Mouse (Mus musculus) embryonic facial prominence, embryonic 13.5 days (tissue): Measurements from ENCODE around the gene Ccl4. TPM values are rescaled to one million over a fixed set of nuclear protein-coding genes. Genes with fewer than 3 reads are reported as not detected.

Experiments
- ATAC-seq: fragments of 200-750 bp; cut with Nextera tagmentation; 2 replicates; pipeline ENCODE4 v1.8.0; 2017; ENCODE audit warnings: low read depth; ENCODE audit not compliant: insufficient number of reproducible peaks, insufficient read depth, low FRiP score, low TSS enrichment
- H3K27ac ChIP-seq: fragments of 300-500 bp; sonication (generic); 2 replicates; pipeline ENCODE4 v1.5.1; 2015; ENCODE audit warnings: moderate library complexity, mild to moderate bottlenecking, inconsistent platforms
- H3K27me3 ChIP-seq: fragments of 300-500 bp; sonication (generic); 2 replicates; pipeline ENCODE4 v1.6.1; 2015; ENCODE audit warnings: mild to moderate bottlenecking, inconsistent platforms
- H3K36me3 ChIP-seq: fragments of 300-500 bp; sonication (generic); 2 replicates; pipeline ENCODE4 v1.6.1; 2015; ENCODE audit warnings: mild to moderate bottlenecking, inconsistent platforms
- H3K4me1 ChIP-seq: fragments of 300-500 bp; sonication (generic); 2 replicates; pipeline ENCODE4 v1.6.1; 2015; ENCODE audit warnings: inconsistent platforms
- H3K4me2 ChIP-seq: fragments of 300-500 bp; sonication (generic); 2 replicates; pipeline ENCODE4 v1.6.1; 2015; ENCODE audit warnings: moderate library complexity, mild to moderate bottlenecking, inconsistent platforms
- H3K4me3 ChIP-seq: fragments of 300-500 bp; sonication (generic); 2 replicates; pipeline ENCODE4 v1.5.1; 2015; ENCODE audit warnings: mild to moderate bottlenecking, inconsistent platforms
- H3K9ac ChIP-seq: fragments of 300-500 bp; sonication (generic); 2 replicates; pipeline ENCODE4 v1.6.1; 2015; ENCODE audit warnings: mild to moderate bottlenecking, inconsistent platforms
- H3K9me3 ChIP-seq: fragments of 300-500 bp; sonication (generic); 2 replicates; pipeline ENCODE4 v1.6.1; 2016; ENCODE audit warnings: inconsistent platforms
- WGBS: fragments of 180-500 bp; shearing (Covaris S2); methylation state at CpG from one replicate; pipeline ENCODE4 v1.1.7; 2015; ENCODE audit warnings: mixed read lengths; 5-methylcytosine and 5-hydroxymethylcytosine counted together
- polyA plus RNA-seq: library from polyadenylated mRNA; unstranded; fragments of >200 nt; fragmentation: Nextera tagmentation; extraction: Ambion mirVana; gene quantifications from 2 replicates; pipeline ENCODE4 v1.2.1, GENCODE M21; 2015

The Ccl4 gene
- polyA plus RNA-seq, 1 experiment from 2014 or later, result 0.45 TPM

DNA sequence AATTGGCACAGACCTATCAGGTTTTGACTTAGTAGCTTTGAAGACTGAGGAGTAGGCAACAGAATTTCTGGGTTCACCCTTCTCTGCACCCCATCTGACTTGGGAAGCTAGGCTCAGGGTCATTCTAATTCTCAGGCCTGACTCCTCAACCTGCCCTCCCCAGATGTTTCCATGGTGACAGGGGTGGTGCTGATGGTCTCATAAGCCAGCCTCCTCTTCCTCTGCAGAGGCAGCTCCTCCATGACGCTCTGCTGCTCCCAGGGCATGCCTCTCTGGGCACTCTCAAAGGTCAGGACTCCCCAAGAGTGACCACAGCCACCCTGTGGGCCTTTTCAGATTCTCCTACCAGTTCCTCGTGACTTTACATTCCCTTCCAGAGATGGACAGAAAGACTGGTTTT is 23.4 kb upstream of the Ccl4 start:
- Histone ChIP-seq H3K9ac (no peak overlapping the region), H3K27me3 (no peaks in the 10 kb centered on the region), H3K27ac (no peak overlapping the region), H3K36me3 (no peaks in the 10 kb centered on the region), H3K4me2 (no peak overlapping the region), H3K4me3 (no peak overlapping the region), H3K9me3 (no peaks in the 10 kb centered on the region), H3K4me1 (no peaks in the 10 kb centered on the region)
- 59% methylated on average over 2 of the region's 2 CpGs for WGBS
- ATAC-seq, result no peak

DNA sequence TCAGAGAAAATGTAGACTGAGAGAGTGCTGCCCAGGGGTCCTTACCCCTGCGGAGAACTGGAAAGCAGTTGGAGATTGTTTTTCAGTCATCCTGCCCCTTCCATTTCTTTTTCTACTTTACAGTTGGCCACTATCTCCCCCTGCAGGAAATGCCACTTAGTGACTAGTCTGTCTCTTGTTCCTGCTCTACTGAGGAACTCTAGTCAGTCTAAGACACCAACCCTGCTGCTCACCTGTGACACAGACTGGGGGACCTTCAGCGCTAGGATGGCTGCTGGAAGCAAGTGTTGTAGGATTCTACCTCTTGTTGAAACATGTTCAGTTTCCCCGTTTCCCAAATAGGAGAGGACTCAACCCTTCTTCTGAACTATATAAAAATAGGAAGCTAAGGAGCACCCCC is 22.9 kb upstream of the Ccl4 start:
- H3K4me1 ChIP-seq, result no peaks in the 10 kb centered on the region
- no peak overlapping the region for H3K4me2 ChIP-seq
- no peak overlapping the region for H3K27ac ChIP-seq
- H3K36me3 ChIP-seq, result no peaks in the 10 kb centered on the region
- no peak overlapping the region for H3K9ac ChIP-seq
- WGBS, result 55% methylated on average over 3 of the region's 3 CpGs
- no peak for ATAC-seq
- no peaks in the 10 kb centered on the region for H3K9me3 ChIP-seq
- H3K27me3 ChIP-seq, result no peaks in the 10 kb centered on the region
- H3K4me3 ChIP-seq, result no peak overlapping the region

DNA sequence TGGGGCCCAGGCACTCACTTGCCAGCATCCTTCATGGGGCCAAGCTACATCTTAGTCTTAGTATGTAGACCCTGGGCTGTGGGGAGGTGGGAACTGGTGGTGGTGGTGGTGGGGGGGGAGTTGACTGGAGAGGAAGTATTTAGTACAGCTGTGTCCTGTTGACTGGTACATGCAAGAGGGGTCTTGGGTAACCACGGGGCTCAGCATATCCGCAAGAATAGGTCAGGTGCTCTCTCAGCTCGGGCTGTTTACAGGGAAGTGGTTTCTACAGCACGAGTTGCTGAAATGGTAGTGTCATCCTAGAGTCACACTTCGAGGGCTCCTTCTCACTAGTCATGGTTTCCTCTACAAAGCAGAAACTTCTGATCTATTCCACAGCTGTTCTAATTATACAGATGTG is 22.2 kb upstream of the Ccl4 start:
- no peaks in the 10 kb centered on the region for H3K27me3 ChIP-seq
- H3K9ac ChIP-seq, result no peak overlapping the region
- 71% methylated on average over 5 of the region's 5 CpGs for WGBS
- H3K27ac ChIP-seq, result no peak overlapping the region
- ATAC-seq, result no peak
- H3K4me1 ChIP-seq, result no peaks in the 10 kb centered on the region
- no peaks in the 10 kb centered on the region for H3K36me3 ChIP-seq
- no peak overlapping the region for H3K4me3 ChIP-seq
- no peak overlapping the region for H3K4me2 ChIP-seq
- H3K9me3 ChIP-seq, result no peaks in the 10 kb centered on the region

DNA sequence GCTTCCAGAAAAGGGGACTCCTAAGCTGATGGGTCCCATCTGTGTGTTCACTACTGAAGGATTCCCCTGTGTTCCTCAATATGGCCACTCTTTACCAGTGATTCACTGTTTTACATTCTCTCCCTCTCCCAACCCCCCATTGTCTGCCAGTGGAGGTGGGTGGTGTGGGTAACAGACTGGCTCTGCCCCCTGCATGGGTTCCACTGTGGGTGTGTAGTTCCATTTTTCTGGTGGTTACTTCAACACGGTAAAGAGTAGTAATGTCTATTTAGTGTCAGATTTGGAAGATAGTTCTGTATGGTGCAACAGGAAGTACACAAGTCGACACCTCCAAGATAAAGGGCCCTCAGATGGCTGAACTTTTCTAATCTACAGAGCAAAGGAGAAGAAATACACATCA is 21.2 kb upstream of the Ccl4 start:
- Histone ChIP-seq H3K27me3 (no peaks in the 10 kb centered on the region), H3K9ac (no peak overlapping the region), H3K36me3 (no peaks in the 10 kb centered on the region), H3K4me2 (no peak overlapping the region), H3K9me3 (no peaks in the 10 kb centered on the region), H3K4me3 (no peak overlapping the region), H3K4me1 (no peaks in the 10 kb centered on the region), H3K27ac (no peak overlapping the region)
- ATAC-seq, result no peak
- WGBS, result 79% methylated on average over 2 of the region's 2 CpGs

DNA sequence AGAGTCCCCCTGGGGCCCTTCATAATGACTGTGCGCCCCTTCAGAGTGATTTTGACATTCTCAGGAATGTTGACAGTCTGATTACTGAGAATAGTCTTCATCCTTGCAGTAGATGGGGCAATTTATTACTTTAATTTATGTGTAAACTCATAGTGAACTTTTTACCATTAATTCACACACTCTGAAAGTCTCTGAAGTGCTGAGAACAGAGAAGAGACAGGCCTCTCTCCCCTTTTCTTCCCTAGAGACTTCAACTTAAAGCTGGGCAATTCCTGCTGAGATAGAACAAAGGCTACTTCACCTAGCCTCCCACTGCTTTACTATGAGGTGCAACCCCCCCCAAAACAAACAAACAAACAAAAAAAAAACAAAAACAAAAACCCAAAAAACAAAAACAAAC is 16.9 kb upstream of the Ccl4 start, which contains the start of gene Rpl9-ps1:
TSS of gene Rpl9-ps1 (minus strand) at position 101 of the 400 bp plus-strand sequence.
- Histone ChIP-seq H3K4me3 (no peak within 1 kb of the TSS), H3K9ac (no peak within 1 kb of the TSS), H3K36me3 (no peaks in the 10 kb centered on the region), H3K4me2 (no peak within 1 kb of the TSS), H3K9me3 (no peaks in the 10 kb centered on the region), H3K4me1 (no peaks in the 10 kb centered on the region), H3K27ac (no peak within 1 kb of the TSS), H3K27me3 (no peaks in the 10 kb centered on the region; the same call in 1 of the 2 replicates)
- 77% methylated on average over 1 of the region's 1 CpGs for WGBS
- ATAC-seq, result no peak

DNA sequence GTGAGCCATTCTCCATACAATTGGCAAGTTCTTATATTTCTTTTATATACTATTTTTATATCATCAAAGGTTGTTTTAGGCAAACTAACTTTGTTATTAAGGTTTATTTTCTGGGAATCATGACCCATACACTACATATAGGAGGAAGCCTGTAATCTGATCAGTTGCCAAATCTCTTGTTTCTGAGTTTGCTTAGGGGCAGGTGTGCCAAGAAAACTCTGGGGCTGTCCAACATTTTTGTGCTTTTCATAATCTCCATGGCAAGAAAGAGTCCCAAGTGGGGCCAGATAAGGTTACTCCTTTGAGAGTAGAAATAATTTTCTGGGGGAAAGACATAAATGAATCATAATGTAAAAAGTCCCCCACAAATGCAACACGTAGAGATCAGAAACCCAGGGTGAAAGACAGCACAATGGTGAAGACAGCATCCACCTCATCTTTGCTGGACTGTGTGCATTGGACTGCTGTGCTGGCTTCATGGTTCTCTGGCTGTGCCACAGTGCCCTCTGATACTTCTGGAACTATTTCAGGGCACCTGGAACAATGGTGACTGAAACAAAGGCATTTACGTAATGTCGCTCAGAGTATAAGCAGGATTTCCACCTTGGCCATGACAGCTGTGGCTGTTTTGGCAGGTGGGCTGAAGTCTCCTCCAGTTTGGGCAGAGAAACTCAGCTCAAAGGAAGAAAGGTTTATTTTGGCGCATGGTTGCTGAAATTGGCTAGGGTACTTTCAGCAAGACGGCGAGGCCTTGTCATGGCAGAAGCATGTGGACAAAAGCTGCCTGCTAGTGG is 15.8 kb upstream of the Ccl4 start:
- ATAC-seq, result no peak
- WGBS, result 89% methylated on average over 6 of the region's 6 CpGs

DNA sequence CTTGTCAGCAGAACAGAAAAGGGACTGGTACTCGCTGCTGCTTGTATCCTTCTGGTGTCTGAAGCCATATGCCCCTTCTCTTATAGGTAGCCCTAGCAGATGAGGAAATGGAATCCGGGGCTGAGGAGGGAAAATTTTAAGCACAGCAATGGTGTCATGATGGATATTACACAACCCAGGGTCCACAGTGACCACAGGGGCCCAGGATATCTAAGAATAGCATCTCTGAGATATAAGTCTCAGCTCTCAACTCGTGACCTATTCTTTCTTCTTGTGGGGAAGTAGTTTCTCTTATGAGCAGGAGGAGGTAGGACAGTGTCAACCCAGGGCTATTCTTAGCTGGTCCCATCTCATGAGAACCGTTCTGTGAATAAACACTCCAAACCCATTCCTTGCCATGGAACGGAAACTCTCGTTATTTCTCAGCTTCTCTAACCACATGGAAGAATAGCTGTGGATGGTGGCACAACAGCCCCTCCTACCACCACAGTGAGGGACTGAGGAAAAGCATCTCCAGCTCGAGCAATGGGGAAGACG is 13.0 kb upstream of the Ccl4 start, which contains the start of gene Ccl3:
TSS of gene Ccl3 (minus strand) at position 51 of the 537 bp plus-strand sequence.
- ATAC-seq, result no peak
- Histone ChIP-seq H3K9ac (no peak within 1 kb of the TSS), H3K27me3 (no peaks in the 10 kb centered on the region; the same call in 1 of the 2 replicates), H3K36me3 (no peaks in the 10 kb centered on the region), H3K9me3 (no peaks in the 10 kb centered on the region), H3K4me3 (no peak within 1 kb of the TSS), H3K4me2 (no peak within 1 kb of the TSS), H3K27ac (no peak within 1 kb of the TSS), H3K4me1 (no peaks in the 10 kb centered on the region)
- WGBS, result 78% methylated on average over 8 of the region's 8 CpGs

More for the DNA sequence above, 15.8 kb upstream of the Ccl4 start:
- Histone ChIP-seq H3K9ac (no peak overlapping the region), H3K9me3 (no peaks in the 10 kb centered on the region), H3K27me3 (no peaks in the 10 kb centered on the region; the same call in 1 of the 2 replicates), H3K27ac (no peak overlapping the region), H3K4me3 (no peak overlapping the region), H3K4me1 (no peaks in the 10 kb centered on the region), H3K4me2 (no peak overlapping the region), H3K36me3 (no peaks in the 10 kb centered on the region)

DNA sequence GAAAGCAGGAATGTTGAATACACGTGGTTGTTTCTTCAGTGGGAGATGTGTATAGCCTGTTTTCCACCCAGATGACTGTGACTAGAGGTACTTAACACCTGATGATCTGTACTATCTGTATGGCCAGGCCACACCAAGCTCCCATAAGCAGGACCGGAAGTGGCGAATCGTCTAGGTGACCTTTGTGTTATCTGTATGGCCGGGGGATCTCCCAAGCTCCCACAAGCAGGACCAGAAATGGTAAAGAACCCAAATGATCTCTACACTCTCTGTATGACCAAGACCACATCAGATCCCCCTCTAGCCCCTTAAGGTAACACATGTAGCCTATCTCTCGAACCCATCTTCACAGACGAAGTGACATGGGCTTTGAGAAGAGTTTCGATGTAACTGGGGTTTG is 7.8 kb upstream of the Ccl4 start:
- H3K4me1 ChIP-seq, result no peaks in the 10 kb centered on the region
- no peak overlapping the region for H3K4me3 ChIP-seq
- WGBS, result 88% methylated on average over 8 of the region's 8 CpGs
- H3K9me3 ChIP-seq, result no peaks in the 10 kb centered on the region
- no peak overlapping the region for H3K4me2 ChIP-seq
- H3K27ac ChIP-seq, result no peak overlapping the region
- ATAC-seq, result no peak
- H3K27me3 ChIP-seq, result no peaks in the 10 kb centered on the region
- no peaks in the 10 kb centered on the region for H3K36me3 ChIP-seq
- H3K9ac ChIP-seq, result no peak overlapping the region

DNA sequence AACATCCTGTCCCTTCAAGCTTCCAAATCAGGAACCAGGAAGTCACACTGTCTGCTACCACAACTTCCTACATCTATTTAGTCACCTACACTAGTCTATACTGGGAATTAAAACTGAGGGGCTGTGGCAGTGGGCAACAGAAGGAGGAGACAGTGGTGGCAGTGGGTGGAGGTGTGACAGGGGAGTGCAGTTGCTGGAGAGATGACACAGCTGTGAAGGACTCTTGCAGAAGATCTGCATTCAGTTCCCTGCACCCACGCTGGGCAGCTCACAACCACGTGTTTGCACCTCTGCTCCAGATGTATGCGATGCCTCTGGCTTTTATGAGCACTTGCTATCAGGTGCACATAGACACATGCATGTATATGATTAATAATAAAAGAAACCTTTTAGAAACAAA is 4.9 kb upstream of the Ccl4 start:
- no peak for ATAC-seq
- Histone ChIP-seq H3K4me3 (no peak overlapping the region), H3K36me3 (no peaks in the 10 kb centered on the region), H3K27me3 (no peaks in the 10 kb centered on the region), H3K4me2 (no peak overlapping the region), H3K9me3 (no peaks in the 10 kb centered on the region), H3K4me1 (no peaks in the 10 kb centered on the region), H3K27ac (no peak overlapping the region), H3K9ac (no peak overlapping the region)
- WGBS, result 80% methylated on average over 3 of the region's 3 CpGs

DNA sequence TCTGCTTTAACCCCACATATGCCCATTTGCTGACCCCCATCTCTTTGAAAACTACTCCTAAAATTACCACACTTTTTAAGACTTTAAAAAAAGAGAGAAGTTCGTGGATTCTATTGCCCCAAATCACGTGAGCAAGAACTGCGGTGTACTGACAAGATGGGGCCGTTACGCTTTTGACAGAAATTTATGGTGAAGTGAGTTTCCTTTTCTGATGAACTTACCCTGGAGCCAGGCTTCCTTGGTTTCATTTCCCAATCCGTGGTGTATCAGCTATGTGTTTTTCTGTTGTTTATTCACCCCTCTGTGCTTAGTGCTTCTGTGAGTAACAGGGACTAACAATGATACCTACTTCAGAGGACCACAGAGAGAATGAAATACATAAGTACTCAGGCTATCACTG is 3.6 kb upstream of the Ccl4 start:
- Histone ChIP-seq H3K27ac (no peak overlapping the region), H3K4me3 (no peak overlapping the region), H3K36me3 (no peaks in the 10 kb centered on the region), H3K9ac (no peak overlapping the region), H3K27me3 (no peaks in the 10 kb centered on the region), H3K4me2 (no peak overlapping the region), H3K9me3 (no peaks in the 10 kb centered on the region), H3K4me1 (no peaks in the 10 kb centered on the region)
- WGBS, result 69% methylated on average over 6 of the region's 6 CpGs
- ATAC-seq, result no peak

DNA sequence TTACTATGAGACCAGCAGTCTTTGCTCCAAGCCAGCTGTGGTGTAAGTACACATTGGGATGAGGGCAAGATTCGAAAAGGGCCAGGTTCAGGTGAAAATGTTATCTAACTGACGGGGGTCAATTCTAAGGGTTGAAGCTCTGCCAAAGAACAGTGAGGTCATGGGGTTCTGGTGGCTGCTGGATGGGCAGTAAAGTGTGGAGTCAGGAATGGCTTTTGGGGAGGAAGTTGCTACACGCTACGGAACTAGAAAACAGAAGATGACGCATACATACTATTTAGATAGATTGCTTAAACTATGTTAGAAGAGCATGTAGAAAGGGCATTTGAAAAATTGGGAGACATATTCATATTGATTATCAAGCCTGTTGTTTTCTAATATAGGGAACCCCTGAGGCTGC is 1.1 kb downstream of the Ccl4 start:
- no peak overlapping the region for H3K4me3 ChIP-seq
- H3K4me2 ChIP-seq, result no peak overlapping the region
- H3K36me3 ChIP-seq, result no peaks in the 10 kb centered on the region
- H3K9me3 ChIP-seq, result no peaks in the 10 kb centered on the region
- H3K27me3 ChIP-seq, result no peaks in the 10 kb centered on the region
- H3K4me1 ChIP-seq, result no peaks in the 10 kb centered on the region
- ATAC-seq, result no peak
- H3K9ac ChIP-seq, result no peak overlapping the region
- H3K27ac ChIP-seq, result no peak overlapping the region
- 83% methylated on average over 5 of the region's 5 CpGs for WGBS

DNA sequence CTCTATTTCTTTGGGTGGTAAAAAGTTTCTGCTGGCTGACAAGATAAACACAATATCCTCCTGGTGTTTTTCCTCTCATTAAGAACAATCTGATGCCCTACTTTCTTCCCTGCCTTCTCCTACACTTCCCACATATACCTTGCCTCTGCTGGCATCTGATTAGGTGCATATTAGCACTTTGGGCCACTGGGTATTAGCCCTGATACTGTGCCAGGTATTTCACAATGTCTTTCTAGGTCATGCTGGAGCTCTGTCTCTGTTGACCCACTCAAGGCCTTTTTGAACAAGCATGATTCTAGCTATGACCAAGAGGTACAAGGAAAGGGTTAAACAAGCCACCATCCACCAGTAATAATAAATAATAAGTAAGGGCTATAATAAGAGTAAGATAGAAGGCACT is 9.4 kb downstream of the Ccl4 start:
- no peak overlapping the region for H3K4me3 ChIP-seq
- H3K27ac ChIP-seq, result no peak overlapping the region
- H3K36me3 ChIP-seq, result no peaks in the 10 kb centered on the region
- no peak for ATAC-seq
- no peaks in the 10 kb centered on the region for H3K27me3 ChIP-seq
- H3K4me2 ChIP-seq, result no peak overlapping the region
- no peak overlapping the region for H3K9ac ChIP-seq
- no peaks in the 10 kb centered on the region for H3K9me3 ChIP-seq
- H3K4me1 ChIP-seq, result no peaks in the 10 kb centered on the region
